Mouse (Mus musculus) stomach, embryonic 15.5 days (tissue): ENCODE measurements around the gene Gpsm3. TPM values are rescaled to one million over a fixed set of nuclear protein-coding genes. Genes with fewer than 3 reads are reported as not detected.
A peak's percentile ranks its signal among the peaks of the same experiment; 100 is the strongest.

ENCODE experiments used
- ATAC-seq: fragments of 200-750 bp; cut with Nextera tagmentation; 2 replicates; pipeline ENCODE4 v1.8.0; 2017; ENCODE audit warnings: low read depth, moderate number of reproducible peaks, moderate TSS enrichment; ENCODE audit not compliant: insufficient read depth, low FRiP score
- H3K27ac ChIP-seq: fragments of 300-500 bp; sonication (generic); 2 replicates; pipeline ENCODE4 v1.5.1; 2015; ENCODE audit warnings: mild to moderate bottlenecking, inconsistent platforms
- H3K27me3 ChIP-seq: fragments of 300-500 bp; sonication (generic); replicated peaks from 2 replicates; pipeline ENCODE4 v1.6.1; 2015; ENCODE audit warnings: inconsistent platforms
- H3K36me3 ChIP-seq: fragments of 300-500 bp; sonication (generic); 2 replicates; pipeline ENCODE4 v1.6.1; 2015; ENCODE audit warnings: inconsistent platforms
- H3K4me1 ChIP-seq: fragments of 300-500 bp; sonication (generic); 2 replicates; pipeline ENCODE4 v1.6.1; 2015; ENCODE audit warnings: inconsistent platforms
- H3K4me2 ChIP-seq: fragments of 300-500 bp; sonication (generic); 2 replicates; pipeline ENCODE4 v1.6.1; 2015; ENCODE audit warnings: mild to moderate bottlenecking, inconsistent platforms
- H3K4me3 ChIP-seq: fragments of 300-500 bp; sonication (generic); replicated peaks from 2 replicates; pipeline ENCODE4 v1.5.1; 2015; ENCODE audit warnings: inconsistent platforms
- H3K9ac ChIP-seq: fragments of 300-500 bp; sonication (generic); 2 replicates; pipeline ENCODE4 v1.6.1; 2015; ENCODE audit warnings: inconsistent platforms
- H3K9me3 ChIP-seq: fragments of 300-500 bp; sonication (generic); 2 replicates; pipeline ENCODE4 v1.6.1; 2016; ENCODE audit warnings: inconsistent platforms
- WGBS: fragments of 180-500 bp; shearing (Covaris S2); methylation state at CpG from one replicate; pipeline ENCODE4 v1.1.7; 2015; 5-methylcytosine and 5-hydroxymethylcytosine counted together
- polyA plus RNA-seq: library from polyadenylated mRNA; unstranded; fragments of >200 nt; fragmentation: Nextera tagmentation; extraction: Ambion mirVana; gene quantifications from 2 replicates; pipeline ENCODE4 v1.2.1, GENCODE M21; 2015

The Gpsm3 gene
- polyA plus RNA-seq, 1 experiment from 2014 or later = 11.9 TPM

DNA sequence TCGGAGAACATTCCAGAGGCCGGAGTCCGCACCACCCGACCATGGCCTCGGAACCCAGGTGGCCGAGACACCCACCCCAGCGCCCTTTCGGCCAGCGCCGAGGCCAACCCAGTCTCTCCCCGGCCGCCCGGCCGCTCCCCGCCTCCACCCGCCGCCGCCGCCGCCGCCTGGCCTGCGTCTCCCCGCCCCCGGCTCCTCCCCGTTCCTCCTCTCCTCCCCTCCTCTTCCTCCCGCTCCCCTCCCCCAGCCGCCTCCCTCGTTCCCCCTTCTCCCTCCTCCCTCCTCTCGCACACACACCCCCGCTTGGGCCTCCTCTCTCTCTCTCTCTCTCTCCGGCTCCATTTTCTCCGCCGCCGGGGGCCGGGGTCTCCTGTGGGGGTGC, 2.4 kb downstream of the Gpsm3 start:
- Histone ChIP-seq H3K9ac (peak overlapping the region; percentile 91), H3K4me3 (peak overlapping the region; percentile 71), H3K27ac (peak overlapping the region; percentile 96), H3K4me2 (peak overlapping the region; percentile 87), H3K9me3 (no peaks in the 10 kb centered on the region), H3K4me1 (peaks cover 58% of the 10 kb centered on the region), H3K27me3 (no peaks in the 10 kb centered on the region), H3K36me3 (peaks cover 14% of the 10 kb centered on the region; the same call in 1 of the 2 replicates)
- peak; percentile 12; the same call in 1 of the 2 replicates for ATAC-seq
- 1% methylated on average over 31 of the region's 35 CpGs for WGBS

DNA sequence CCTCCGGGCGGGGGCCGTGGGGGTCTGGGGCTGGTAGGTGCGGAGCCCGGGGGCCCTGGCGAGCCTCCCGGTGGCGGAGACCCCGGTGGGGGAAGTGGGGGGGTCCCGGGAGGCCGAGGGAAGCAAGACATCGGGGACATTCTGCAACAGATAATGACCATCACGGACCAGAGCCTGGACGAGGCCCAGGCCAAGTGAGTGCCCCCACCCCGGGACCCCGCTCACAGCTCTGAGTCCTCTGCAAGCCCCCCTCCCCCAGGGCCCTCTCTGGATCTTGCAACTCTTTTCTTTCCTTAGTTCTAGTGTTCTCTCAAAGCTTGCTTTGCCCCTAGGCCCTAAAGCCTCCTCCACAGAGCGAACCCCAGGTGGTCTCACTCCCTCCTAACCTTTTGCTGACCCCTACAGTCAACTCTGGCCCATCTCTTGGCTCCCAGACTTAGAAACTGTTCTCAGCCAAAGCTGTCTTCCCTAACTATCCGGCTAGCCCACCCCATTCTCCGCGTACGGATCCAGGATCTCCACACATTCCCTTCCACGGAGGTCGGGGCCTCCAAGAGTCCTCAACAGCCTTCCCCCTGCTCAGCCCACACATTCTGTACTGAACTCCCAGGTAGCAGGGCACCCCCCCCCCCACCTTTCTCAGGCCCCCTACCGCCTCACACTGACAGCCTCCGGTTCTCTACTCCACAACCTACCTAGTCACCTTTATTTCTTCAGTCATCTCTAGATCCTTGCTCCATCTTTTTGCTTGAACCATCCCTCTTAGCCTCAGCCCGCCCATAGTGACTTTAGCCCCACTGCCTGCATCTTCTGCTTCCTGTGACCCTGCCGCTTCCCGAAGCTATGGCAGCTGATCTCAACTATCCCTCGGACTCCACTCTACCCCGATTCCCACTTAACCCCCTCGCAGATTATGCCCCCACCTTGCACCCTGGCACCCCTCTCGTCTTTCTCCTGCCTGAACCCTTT, 3.3 kb downstream of the Gpsm3 start:
- 1% methylated on average over 32 of the region's 32 CpGs for WGBS
- Histone ChIP-seq H3K4me2 (peak overlapping the region; percentile 87), H3K27me3 (no peaks in the 10 kb centered on the region), H3K27ac (peak overlapping the region; percentile 96), H3K9ac (peak overlapping the region; percentile 91), H3K4me1 (peaks cover 62% of the 10 kb centered on the region), H3K4me3 (peak overlapping the region; percentile 71), H3K36me3 (peaks cover 14% of the 10 kb centered on the region; the same call in 1 of the 2 replicates), H3K9me3 (no peaks in the 10 kb centered on the region)
- peak; percentile 8 for ATAC-seq

DNA sequence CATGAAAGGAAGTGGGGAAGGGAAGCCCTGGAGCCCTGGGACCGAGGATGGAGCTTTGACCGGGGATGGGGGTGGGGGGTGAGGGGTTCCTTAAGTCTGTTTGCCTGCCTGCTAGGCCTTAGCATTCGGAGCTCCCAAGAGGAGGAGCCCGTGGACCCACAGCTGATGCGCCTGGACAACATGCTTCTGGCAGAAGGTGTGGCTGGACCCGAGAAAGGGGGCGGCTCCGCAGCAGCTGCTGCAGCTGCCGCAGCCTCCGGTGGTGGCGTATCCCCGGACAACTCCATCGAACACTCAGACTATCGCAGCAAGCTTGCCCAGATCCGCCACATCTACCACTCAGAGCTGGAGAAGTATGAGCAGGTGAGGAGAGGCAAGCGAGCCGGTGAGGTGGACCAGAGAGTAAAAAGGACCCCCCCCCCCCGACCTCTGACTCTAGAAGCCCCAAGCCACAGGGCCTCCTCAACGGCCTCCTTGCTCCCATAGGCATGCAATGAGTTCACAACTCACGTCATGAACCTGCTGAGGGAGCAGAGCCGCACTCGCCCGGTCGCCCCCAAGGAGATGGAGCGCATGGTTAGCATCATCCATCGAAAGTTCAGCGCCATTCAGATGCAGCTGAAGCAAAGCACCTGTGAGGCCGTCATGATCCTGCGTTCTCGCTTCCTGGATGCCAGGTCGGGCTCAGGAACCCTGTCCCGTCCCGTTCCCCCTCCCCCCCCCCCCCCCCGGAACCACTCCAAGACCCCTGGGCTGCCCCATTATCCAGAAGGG, 4.3 kb downstream of the Gpsm3 start:
- Histone ChIP-seq H3K9ac (peak overlapping the region; percentile 91), H3K36me3 (peaks cover 14% of the 10 kb centered on the region; the same call in 1 of the 2 replicates), H3K27ac (peak overlapping the region; percentile 96), H3K4me3 (peak overlapping the region; percentile 71), H3K27me3 (no peaks in the 10 kb centered on the region), H3K4me1 (peaks cover 62% of the 10 kb centered on the region), H3K9me3 (no peaks in the 10 kb centered on the region), H3K4me2 (peak overlapping the region; percentile 87)
- WGBS = 37% methylated on average over 33 of the region's 34 CpGs
- ATAC-seq = no peak

GRCm38 (mm10) chr17:34596098-34596497, 6.5 kb downstream of the Gpsm3 start:
- no peak overlapping the region for H3K27ac ChIP-seq

GRCm38 (mm10) chr17:34597566-34598095, 8.0 kb downstream of the Gpsm3 start, which contains the start of gene Ager:
TSS of gene Ager (plus strand) at chr17:34597862.
- Histone ChIP-seq H3K27me3 (no peaks in the 10 kb centered on the region), H3K4me2 (no peak within 1 kb of the TSS), H3K9me3 (no peaks in the 10 kb centered on the region), H3K4me3 (no peak within 1 kb of the TSS), H3K9ac (0 out of 2 replicates have a peak within 1 kb of the TSS, but pooled peaks have one; percentile 6), H3K36me3 (peaks cover 26% of the 10 kb centered on the region), H3K4me1 (peaks cover 44% of the 10 kb centered on the region), H3K27ac (peak within 1 kb of the TSS; percentile 31; the same call in 1 of the 2 replicates)
- 14% methylated on average over 6 of the region's 6 CpGs for WGBS
- ATAC-seq = no peak

More at GRCm38 (mm10) chr17:34596098-34596497, 6.5 kb downstream of the Gpsm3 start:
- Histone ChIP-seq H3K9me3 (no peaks in the 10 kb centered on the region), H3K9ac (no peak overlapping the region), H3K4me1 (peaks cover 41% of the 10 kb centered on the region), H3K27me3 (no peaks in the 10 kb centered on the region), H3K4me3 (no peak overlapping the region), H3K36me3 (peaks cover 20% of the 10 kb centered on the region), H3K4me2 (no peak overlapping the region)
- no peak for ATAC-seq
- WGBS = 63% methylated on average over 8 of the region's 8 CpGs

DNA sequence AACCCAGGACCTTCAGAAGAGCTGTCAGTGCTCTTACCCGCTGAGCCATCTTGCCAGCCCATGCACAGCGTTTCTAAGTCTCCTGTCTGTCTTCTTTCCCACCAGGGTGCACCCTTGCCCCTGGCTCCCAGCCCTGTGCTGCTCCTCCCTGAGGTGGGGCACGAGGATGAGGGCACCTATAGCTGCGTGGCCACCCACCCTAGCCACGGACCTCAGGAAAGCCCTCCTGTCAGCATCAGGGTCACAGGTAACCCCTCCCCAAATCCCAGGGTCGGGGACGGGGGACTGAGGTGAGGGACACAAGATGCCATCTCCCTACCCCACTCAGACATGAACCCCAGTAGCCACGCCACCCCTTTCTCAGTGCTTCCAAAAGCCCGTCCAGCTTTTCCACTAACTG, 10.3 kb downstream of the Gpsm3 start:
- H3K9ac ChIP-seq = no peak overlapping the region
- peaks cover 42% of the 10 kb centered on the region for H3K4me1 ChIP-seq

DNA sequence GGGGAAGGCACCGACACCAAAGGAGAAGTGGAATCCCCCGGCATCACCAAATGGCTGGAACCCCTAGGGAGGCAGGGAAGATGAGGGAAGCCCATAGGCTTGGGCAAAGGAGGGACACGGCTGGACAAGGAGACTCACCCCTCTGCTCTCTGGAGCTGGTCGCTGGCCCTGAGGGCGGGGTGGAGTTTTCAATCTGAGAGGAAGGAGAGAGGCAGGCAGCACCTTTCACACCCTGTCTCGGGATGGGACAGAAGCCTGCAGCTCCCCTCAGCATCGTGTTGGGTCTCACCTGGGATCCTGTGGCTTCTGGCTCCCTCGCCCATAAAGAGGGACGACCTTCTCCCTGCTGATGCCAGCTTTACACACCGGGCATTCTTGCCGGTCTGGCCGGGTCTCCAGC, 12.2 kb downstream of the Gpsm3 start:
- H3K4me3 ChIP-seq = no peak overlapping the region
- no peak for ATAC-seq
- H3K4me1 ChIP-seq = peaks cover 40% of the 10 kb centered on the region
- peak overlapping the region; percentile 88; the same call in 1 of the 2 replicates for H3K4me2 ChIP-seq
- peaks cover 12% of the 10 kb centered on the region for H3K36me3 ChIP-seq
- H3K27ac ChIP-seq = no peak overlapping the region
- H3K27me3 ChIP-seq = no peaks in the 10 kb centered on the region
- no peaks in the 10 kb centered on the region for H3K9me3 ChIP-seq
- H3K9ac ChIP-seq = no peak overlapping the region
- WGBS = 83% methylated on average over 12 of the region's 12 CpGs

More for the DNA sequence above, 10.3 kb downstream of the Gpsm3 start:
- WGBS = 72% methylated on average over 9 of the region's 9 CpGs
- Histone ChIP-seq H3K4me2 (no peak overlapping the region), H3K27ac (no peak overlapping the region), H3K4me3 (no peak overlapping the region), H3K36me3 (peaks cover 20% of the 10 kb centered on the region), H3K27me3 (no peaks in the 10 kb centered on the region), H3K9me3 (no peaks in the 10 kb centered on the region)
- no peak for ATAC-seq

DNA sequence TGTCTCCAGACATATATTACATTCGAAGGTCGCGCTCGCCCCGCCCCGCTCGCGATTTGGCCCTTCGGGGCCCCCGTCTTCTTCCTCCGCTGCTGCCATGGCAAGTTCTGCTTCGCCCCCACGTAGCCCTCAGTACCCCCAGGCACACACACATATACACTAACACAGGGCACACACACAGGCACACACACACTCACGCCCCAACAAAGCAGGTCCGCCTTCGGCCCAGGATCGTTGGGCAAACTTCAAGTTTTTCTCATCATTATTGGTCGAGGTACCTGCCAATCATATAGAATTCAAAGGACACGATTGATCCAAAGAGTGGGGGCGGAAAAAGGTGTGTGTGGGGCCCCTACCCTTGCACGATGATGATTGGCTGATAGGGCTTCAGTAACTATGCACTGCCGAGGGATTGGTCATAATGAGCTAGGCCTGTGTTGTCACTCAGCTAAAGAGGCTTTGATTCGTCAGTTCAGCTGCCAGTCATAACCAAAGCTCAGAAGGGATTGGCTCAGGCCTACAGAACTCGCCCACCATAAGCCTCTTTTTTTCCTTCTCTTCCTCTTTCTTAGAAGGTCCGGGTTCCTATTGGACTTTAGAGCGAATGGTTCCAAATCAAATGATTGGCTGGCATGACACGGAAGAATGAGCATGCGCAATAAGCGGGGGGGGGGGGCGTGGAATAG, 13.9 kb downstream of the Gpsm3 start, which contains the start of gene Rnf5:
Rnf5 (minus strand) TSS at position 316 of the 686 bp plus-strand sequence.
- Histone ChIP-seq H3K4me3 (peak within 1 kb of the TSS; percentile 80), H3K4me1 (peaks cover 42% of the 10 kb centered on the region), H3K27me3 (no peaks in the 10 kb centered on the region), H3K9me3 (no peaks in the 10 kb centered on the region), H3K27ac (peak within 1 kb of the TSS; percentile 91), H3K9ac (peak within 1 kb of the TSS; percentile 67), H3K4me2 (peak within 1 kb of the TSS; percentile 88), H3K36me3 (peaks cover 15% of the 10 kb centered on the region)
- peak; percentile 95 for ATAC-seq
- under 1% methylated on average over 30 of the region's 30 CpGs for WGBS

GRCm38 (mm10) chr17:34604061-34604508, 14.5 kb downstream of the Gpsm3 start, which contains the start of gene Agpat1:
TSS of gene Agpat1 (plus strand) at chr17:34604262.
- H3K9me3 ChIP-seq = no peaks in the 10 kb centered on the region
- H3K27me3 ChIP-seq = no peaks in the 10 kb centered on the region
- H3K4me3 ChIP-seq = peak within 1 kb of the TSS; percentile 80
- ATAC-seq = peak; percentile 86
- WGBS = 0% methylated on average over 34 of the region's 35 CpGs
- peaks cover 15% of the 10 kb centered on the region for H3K36me3 ChIP-seq
- peak within 1 kb of the TSS; percentile 91 for H3K27ac ChIP-seq
- peaks cover 42% of the 10 kb centered on the region for H3K4me1 ChIP-seq
- H3K9ac ChIP-seq = peak within 1 kb of the TSS; percentile 67
- peak within 1 kb of the TSS; percentile 88 for H3K4me2 ChIP-seq

DNA sequence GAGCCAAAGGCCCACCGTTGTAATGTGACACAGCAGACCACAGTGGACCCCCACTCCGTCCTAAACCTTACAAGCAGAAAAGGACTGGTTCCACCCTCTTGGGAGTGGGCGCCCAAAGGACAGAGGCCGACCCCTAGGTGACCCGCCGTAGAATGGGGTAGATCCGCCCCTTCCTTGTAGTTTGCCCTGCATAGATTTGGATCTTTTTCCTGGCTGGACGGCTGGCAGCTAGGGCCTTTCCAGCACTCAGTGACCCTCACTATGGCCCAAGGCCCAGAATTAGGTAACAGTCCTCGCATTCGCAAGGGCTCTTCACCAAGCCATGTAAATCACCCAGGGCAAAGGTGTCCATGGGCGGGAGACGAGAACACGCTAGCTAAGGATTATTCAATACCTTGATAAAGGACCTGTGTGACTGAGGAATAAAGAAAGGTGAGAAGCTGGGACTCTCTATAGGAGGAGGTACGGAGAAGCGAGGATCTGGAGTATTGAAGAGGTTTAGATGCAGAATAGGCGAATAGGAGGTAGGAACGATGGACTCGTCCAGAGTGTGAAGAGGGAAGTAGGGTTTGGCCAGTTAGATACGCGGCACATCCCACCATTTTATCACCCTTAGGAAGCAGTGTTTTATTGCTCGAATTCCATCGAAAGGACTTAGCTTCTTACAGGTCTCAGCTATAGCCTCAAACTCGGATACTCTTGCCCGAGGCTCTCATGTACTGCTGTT, 15.1 kb downstream of the Gpsm3 start:
- Histone ChIP-seq H3K36me3 (peaks cover 15% of the 10 kb centered on the region), H3K4me3 (peak overlapping the region; percentile 80), H3K27ac (peak overlapping the region; percentile 91), H3K4me2 (peak overlapping the region; percentile 85), H3K4me1 (peaks cover 42% of the 10 kb centered on the region), H3K9ac (peak overlapping the region; percentile 13; the same call in 1 of the 2 replicates), H3K9me3 (no peaks in the 10 kb centered on the region), H3K27me3 (no peaks in the 10 kb centered on the region)
- WGBS = 15% methylated on average over 24 of the region's 24 CpGs
- no peak for ATAC-seq
